Mouse (Mus musculus): ENCODE measurements around the gene Foxk1. TPM values are rescaled to one million over a fixed set of nuclear protein-coding genes. Genes with fewer than 3 reads are reported as not detected.

Foxk1 gene
- total and polyA plus RNA-seq, 2 experiments = 3.0 to 7.6 TPM

DNA sequence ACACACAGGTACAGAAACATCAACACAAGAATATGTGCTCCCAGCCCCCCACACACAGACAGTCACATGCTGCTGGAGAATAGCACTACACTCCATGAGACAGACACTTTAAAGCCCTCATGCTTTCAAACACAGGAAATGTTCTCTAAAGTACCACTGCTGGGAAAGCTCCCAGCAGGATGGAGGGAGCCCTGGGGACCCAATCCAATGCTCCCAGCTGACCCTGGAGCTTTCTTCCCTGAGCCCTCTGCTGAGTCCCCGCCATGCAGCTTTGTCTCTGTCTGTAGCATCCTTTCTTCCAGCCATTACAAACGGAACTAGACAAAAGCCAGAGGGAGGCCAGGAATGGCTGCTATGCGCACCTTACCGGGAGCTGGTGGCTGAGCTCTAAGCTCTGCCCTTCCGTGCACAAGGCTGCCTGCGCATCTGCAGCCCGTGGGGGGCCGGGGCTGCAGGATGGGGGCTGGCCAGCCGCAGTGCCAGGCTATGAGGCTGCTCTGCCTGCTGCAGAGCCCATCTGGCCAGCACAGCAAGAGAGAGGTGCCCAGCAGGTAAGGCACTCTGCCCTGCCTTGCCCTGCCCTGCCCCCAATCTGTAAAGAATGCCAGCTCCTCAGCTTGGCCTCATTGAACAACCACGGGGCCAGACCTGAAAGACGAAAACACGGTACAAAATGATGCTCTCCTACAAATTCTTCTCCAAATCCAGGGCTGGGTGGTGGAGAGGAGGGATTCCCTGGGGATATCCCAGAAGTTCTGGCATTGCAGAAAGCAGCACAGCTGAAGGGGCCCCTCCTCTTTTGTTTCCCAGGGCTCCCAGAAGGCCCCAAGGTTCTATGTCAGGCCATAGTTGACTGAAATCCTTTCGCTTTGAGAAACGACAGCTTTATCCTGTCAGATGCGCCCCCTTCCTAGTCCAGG, 108.1 kb downstream of the Foxk1 start:
- Histone ChIP-seq H3K27me3 (ENCODE audit: control insufficient read depth, insufficient read depth, low read length) (no peaks in the 10 kb centered on the region), H3K9ac (ENCODE audit: low read depth, low read length) (no peak overlapping the region), H3K79me2 (ENCODE audit: control insufficient read depth, insufficient read depth, low read length) (no peaks in the 10 kb centered on the region), H3K4me1 (ENCODE audit: control insufficient read depth, insufficient read depth, low read length) (no peaks in the 10 kb centered on the region), H3K4me3 (ENCODE audit: insufficient read depth, low read depth, low read length) (no peak overlapping the region), H3K27ac (replicated peaks; ENCODE audit: insufficient read depth, low read depth, low read length) (no peak overlapping the region), H3K36me3 (ENCODE audit: control insufficient read depth, insufficient read depth, low read length) (no peaks in the 10 kb centered on the region)
- DNase-seq (ENCODE audit: extremely low read depth, low read depth, low spot score) = no peak
- WGBS = 55% methylated on average over 15 of the region's 15 CpGs
- TF ChIP-seq CTCF (IDR thresholded peaks at IDR 0.05; ENCODE audit: low read depth, low read length) (no peak), POLR2A (IDR thresholded peaks at IDR 0.05; ENCODE audit: extremely low read depth, insufficient read depth, low read length) (no peak)

DNA sequence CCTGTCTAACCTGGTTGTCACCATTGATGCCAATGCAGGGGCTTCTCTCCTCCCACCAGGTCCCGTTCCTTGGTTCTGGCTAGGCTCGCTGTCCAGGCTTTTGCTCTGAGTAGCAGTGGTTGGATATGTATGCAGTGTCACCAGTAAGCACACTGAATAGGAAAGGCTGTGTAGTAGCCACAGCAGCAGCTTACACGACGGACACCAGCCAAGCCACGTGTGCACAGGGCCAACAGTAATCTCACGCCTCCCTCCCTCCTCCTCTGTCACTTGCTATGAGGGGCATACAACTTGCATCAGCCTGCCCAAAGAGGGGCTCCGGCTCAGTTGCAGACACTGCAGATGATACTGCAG, 108.7 kb downstream of the Foxk1 start:
- Histone ChIP-seq H3K4me3 (ENCODE audit: insufficient read depth, low read depth, low read length) (no peak overlapping the region), H3K27ac (replicated peaks; ENCODE audit: insufficient read depth, low read depth, low read length) (no peak overlapping the region), H3K79me2 (ENCODE audit: control insufficient read depth, insufficient read depth, low read length) (no peaks in the 10 kb centered on the region), H3K36me3 (ENCODE audit: control insufficient read depth, insufficient read depth, low read length) (no peaks in the 10 kb centered on the region), H3K9ac (ENCODE audit: low read depth, low read length) (no peak overlapping the region), H3K27me3 (ENCODE audit: control insufficient read depth, insufficient read depth, low read length) (no peaks in the 10 kb centered on the region), H3K4me1 (ENCODE audit: control insufficient read depth, insufficient read depth, low read length) (no peaks in the 10 kb centered on the region)
- no peak for DNase-seq (ENCODE audit: extremely low read depth, low read depth, low spot score)
- WGBS = 77% methylated on average over 7 of the region's 7 CpGs
- no peak for TF ChIP-seq CTCF (IDR thresholded peaks at IDR 0.05; ENCODE audit: low read depth, low read length)

Other genes with a start within 250 kb of the Foxk1 start
- 3.6 and 6.9 TPM in 2 replicates for gene Ap5z1, start 62.4 kb downstream of the Foxk1 start, total RNA-seq (2014; rRNA removed)
- 23.3 and 24.9 TPM in 2 replicates for gene Ap5z1, start 62.4 kb downstream of the Foxk1 start, polyA plus RNA-seq (2012; rRNA removed)
- gene Papolb, start 128.6 kb downstream of the Foxk1 start, total RNA-seq (2014; rRNA removed) = not detected in 2 replicates
- gene Papolb, start 128.6 kb downstream of the Foxk1 start, polyA plus RNA-seq (2012; rRNA removed) = not detected in 2 replicates
- not detected in 2 replicates for gene Radil, start 149.6 kb downstream of the Foxk1 start, total RNA-seq (2014; rRNA removed)
- gene Radil, start 149.6 kb downstream of the Foxk1 start, polyA plus RNA-seq (2012; rRNA removed) = 0.02 TPM in 1 of 2 replicates, not detected in the other
- 9.8 and 37.1 TPM in 2 replicates for gene Mmd2, start 207.3 kb downstream of the Foxk1 start, total RNA-seq (2014; rRNA removed)
- gene Mmd2, start 207.3 kb downstream of the Foxk1 start, polyA plus RNA-seq (2012; rRNA removed) = 13.1 and 27.6 TPM in 2 replicates
- 43.9 and 46.5 TPM in 2 replicates for gene Wipi2, start 226.2 kb downstream of the Foxk1 start, total RNA-seq (2014; rRNA removed)
- 35.9 and 39.2 TPM in 2 replicates for gene Wipi2, start 226.2 kb downstream of the Foxk1 start, polyA plus RNA-seq (2012; rRNA removed)

Measured in liver, adult 2 months (tissue).